Mouse (Mus musculus) spleen, postnatal 36 days (tissue): Measurements from ENCODE around the gene Tfpt.
"Not testable (repeated sequence)": the region's sequence is repeated elsewhere in the genome, so short reads cannot be mapped to it uniquely, and the experiment has no call there.

Experiments
- DNase-seq, 2 experiments: peaks; one replicate each; pipeline ENCODE4 v3.0.0; 2022; ENCODE audit warnings: low spot score in 2 of 2, mixed read lengths in 1 of 2

The Tfpt gene

DNA sequence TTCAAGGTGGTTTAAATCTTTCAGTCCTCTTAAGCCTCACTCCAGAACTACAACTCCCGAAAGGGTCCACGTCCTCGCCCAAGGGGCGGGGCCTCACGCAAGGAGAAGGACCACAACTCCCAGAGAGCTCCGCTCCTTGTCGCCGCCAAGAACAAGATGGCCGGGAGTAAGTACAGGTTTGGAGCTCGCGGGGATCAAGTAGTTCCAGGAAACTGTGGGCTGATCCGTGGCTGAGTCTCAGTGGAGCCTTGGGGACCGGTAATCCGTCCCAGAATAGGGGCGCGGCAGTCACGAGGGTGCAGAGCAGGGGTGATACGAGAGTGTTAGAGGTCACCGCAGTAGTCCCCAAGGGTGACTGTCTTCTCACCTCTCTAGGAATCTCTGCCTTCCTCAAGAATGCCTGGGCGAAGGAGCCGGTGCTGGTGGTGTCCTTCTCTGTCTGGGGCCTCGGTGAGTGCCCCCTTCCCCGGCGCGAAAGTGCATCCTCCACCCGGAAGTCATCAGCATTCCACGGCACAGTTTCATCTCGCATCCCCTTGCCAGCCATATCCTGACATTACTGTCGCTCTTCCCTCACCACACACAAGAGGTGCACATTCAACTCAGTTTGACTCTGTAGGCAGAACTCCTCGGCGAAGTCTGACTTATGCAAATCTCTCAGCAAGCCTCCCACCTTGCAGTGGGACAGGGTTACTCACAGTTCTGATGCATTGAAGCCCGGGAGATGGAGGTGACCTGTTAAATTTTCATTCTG is 12.3 kb downstream of the Tfpt start, which contains the start of gene Ndufa3:
Gene Ndufa3, plus strand, starts transcription at position 132 of the 754 bp plus-strand sequence.
- DNase-seq = peak; percentile 89 to 93

- DNase-seq = no peak
Measured at GRCm38 (mm10) chr7:3616389-3617241, 13.1 kb downstream of the Tfpt start.

DNA sequence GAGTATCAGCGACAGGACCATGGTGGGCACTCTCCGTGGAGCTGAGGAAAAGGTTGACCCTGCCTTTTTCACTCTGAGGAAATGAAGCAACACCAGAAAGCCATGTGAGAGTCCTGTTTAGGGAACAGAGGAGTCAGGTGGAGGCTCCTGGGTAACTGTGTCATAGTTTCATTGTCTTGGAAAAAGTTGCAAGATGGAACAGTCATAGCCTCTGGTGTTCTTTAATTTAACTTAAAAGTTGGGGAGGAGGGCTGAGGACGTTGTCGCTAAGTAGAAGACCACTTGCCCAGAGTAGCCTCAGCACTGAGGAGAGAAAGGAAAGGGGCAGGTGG is 13.7 kb downstream of the Tfpt start, which contains the start of gene Oscar:
Gene Oscar, minus strand, starts transcription at position 101 of the 332 bp plus-strand sequence.
- no peak for DNase-seq

GRCm38 (mm10) chr7:3614021-3614420 is 15.7 kb downstream of the Tfpt start:
- DNase-seq = no peak

- no peak for DNase-seq
Measured at GRCm38 (mm10) chr7:3611006-3611405, 18.7 kb downstream of the Tfpt start.

- no peak for DNase-seq
Measured at GRCm38 (mm10) chr7:3610437-3610836, 19.3 kb downstream of the Tfpt start.

- no peak for DNase-seq
Measured at GRCm38 (mm10) chr7:3609082-3609481, 20.6 kb downstream of the Tfpt start.

GRCm38 (mm10) chr7:3608668-3609067 is 21.1 kb downstream of the Tfpt start:
- no peak for DNase-seq

DNA sequence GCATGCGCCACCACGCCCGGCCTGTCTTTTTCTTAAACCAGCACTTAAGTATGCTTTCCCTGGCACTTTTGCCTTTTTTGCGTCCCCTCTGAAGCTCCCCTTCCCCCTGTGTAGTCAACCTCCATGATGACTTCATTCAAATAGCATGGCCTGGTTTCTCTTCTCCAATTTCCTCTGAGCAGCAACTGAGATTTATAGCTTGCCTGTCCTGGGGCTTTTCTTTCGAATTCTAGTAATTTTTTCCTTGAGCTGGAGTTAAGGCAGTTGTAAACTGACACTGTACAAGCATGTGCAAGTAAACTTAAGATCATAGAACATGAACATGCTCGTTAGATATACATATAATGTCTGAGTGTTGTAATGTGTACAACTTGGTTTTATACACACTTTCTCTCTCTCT is 22.3 kb downstream of the Tfpt start:
- DNase-seq = no peak

DNA sequence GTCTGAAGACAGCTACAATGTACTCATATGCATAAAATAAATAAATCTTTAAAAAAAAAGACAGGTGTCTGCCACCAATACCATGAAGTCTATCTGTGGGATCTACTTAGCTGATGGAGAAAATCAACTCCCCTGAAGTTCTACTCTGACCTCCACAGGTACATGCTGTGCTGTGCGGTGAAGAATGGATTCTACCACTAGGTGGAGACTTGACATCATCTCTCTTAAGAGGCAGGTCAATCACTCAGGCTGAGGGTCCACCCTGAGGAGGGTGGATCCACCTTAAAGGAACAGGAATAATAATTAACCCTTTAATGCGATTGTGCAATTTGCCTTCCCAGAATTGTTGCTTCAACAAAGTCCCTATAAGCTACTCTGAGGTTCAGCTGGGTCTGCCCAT is 22.9 kb downstream of the Tfpt start:
- DNase-seq = no peak

- peak; percentile 53 to 65 for DNase-seq
Measured at GRCm38 (mm10) chr7:3601119-3601518, 28.6 kb downstream of the Tfpt start.

- not testable (repeated sequence) for DNase-seq
Measured at GRCm38 (mm10) chr7:3597755-3598154, 32.0 kb downstream of the Tfpt start.

GRCm38 (mm10) chr7:3595146-3595545 is 34.6 kb downstream of the Tfpt start:
- peak; percentile 48 to 49 for DNase-seq

DNA sequence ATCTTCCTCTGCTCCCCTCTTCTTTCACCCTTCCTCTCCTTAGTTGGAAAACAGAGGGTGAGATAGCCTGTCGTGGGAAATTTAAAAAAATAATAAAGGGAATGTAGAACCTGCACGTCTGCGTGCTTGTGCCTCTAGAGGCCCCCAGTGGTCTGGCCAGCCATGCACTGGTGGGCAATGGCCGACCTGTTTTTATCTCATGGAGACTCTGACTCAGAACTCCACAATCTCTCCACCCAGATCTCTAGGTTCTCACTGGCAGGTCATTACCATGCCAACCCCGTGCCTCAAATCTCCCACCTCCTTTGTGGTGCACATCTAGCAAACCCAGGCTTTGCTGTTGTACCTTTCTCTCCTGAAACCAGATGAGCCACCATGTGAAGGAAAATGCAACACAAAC is 35.0 kb downstream of the Tfpt start:
- DNase-seq = no peak

- DNase-seq = no peak
Measured at GRCm38 (mm10) chr7:3593855-3594254, 35.9 kb downstream of the Tfpt start.

DNA sequence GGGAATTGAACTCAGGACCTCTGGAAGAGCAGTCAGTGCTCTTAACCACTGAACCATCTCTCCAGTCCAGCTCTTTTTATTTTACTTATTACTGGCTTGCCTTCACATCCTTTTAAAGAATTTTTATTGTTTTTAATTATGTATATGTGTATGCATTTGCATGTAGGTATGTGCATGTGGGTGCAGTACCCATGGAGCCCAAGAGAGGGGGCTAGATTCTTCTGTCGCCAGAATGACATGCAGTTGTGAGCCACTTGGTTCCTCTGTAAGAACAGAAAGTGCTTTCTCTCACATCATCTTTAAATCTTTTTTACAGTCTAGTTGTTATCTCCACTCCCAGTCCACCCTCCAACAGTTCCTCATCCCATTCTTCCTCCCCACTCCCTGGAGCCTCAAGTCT is 38.2 kb downstream of the Tfpt start:
- DNase-seq = no peak

DNA sequence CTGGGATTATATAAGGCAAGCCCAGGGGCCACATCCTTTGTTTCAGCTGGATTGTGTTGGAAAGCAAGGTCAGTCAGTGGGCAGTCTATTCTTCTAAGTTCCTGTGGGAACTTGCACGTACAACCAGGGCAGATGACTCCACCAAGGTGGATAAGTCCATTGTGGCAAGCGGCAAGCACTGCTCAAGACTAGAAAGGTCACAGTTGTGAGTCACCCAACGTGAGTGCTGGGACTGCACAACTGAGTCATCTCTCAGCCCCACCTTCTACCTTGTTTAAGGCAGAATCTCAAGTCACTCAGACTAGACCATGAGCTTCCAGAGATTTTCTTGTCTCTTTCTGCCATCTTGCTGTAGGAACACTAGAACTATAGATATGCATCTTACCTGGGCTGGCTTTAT is 39.2 kb downstream of the Tfpt start:
- no peak for DNase-seq

DNA sequence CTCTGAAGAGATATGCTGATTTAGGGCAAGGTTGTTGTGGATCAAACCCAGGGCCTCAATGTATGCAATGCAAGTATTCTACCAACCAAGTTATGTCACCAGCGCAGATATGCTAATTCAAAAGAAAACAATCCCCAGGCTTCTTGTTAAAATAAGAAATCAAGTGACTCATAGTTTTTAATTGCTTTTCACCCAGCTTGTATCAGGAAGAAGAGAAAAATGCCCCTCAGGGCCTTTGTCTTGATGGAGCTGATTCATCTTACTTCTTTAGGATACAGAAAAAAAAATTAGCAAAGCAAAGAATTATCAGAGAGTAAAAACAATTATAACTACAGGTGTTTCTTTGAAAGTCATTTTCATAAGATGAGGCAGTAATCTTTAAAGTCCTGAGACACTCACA is 42.4 kb downstream of the Tfpt start:
- no peak for DNase-seq

- DNase-seq = no peak
Measured at GRCm38 (mm10) chr7:3586255-3586654, 43.5 kb downstream of the Tfpt start.

GRCm38 (mm10) chr7:3585763-3586162 is 44.0 kb downstream of the Tfpt start:
- DNase-seq = no peak

GRCm38 (mm10) chr7:3580029-3580428 is 49.7 kb downstream of the Tfpt start:
- no peak for DNase-seq

DNA sequence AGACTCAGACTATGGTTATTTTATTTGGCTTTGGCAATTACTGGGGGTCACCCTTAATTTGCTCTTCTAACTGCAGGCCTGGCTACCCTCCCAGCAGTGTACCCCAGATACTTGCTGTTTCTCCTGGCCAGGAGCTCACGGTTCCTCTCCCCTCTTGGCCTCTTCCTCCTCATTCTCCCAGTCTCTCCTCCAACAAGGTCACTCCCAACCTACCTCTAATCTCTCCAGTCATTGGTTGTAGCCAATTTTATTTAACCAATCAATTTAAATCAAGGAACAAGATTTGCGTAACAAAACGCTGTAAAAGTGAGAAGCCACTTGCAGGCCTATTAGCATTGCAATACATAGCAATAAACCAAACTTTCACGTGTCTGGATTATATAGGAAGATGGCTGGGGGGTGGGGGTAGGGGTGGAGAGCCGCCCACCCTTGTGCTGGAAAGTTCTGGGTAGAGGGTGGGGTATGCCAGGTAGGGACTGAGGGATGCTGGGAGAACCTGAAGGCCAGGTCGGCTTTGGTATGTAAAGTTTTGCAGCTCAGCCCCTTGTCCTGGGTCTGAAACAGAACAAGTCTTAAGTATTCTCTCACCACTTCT is 50.7 kb downstream of the Tfpt start:
- no peak for DNase-seq

DNA sequence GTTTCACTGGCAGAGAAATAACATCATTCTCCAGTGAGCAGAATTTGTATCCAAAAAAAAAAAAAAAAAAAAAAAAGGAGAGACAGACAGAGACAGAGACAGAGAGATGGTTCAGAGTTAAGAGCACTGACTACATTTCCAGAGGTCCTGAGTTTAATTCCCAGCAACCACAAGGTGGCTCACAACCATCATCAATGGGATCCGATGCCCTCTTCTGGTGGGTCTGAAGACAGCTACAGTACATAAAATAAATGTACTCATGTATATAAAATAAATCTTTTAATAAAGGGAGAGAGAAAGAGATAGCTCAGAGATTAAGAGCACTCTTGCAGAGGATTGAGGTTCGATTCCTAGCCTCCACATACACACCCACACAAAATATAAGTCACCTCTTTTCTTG is 51.5 kb downstream of the Tfpt start:
- no peak for DNase-seq
